Mouse (Mus musculus) thymus, adult 2 months (tissue): ENCODE measurements around the gene Ivd.

Experiments used
- CTCF ChIP-seq: fragments of 200-500 bp; IDR thresholded peaks from 2 replicates; pipeline ENCODE4 v1.5.1; 2012; ENCODE audit warnings: mild to moderate bottlenecking, control low read depth, low read length, moderate library complexity, borderline replicate concordance; ENCODE audit not compliant: control insufficient read depth, poor library complexity, insufficient read depth; ENCODE audit errors: extremely low read depth
- POLR2A ChIP-seq: fragments of 200-500 bp; IDR thresholded peaks from 2 replicates; pipeline ENCODE4 v1.6.1; 2012; ENCODE audit warnings: mild to moderate bottlenecking, low read length, control low read depth, moderate library complexity; ENCODE audit not compliant: control insufficient read depth, poor library complexity, insufficient read depth; ENCODE audit errors: extremely low read depth

DNA sequence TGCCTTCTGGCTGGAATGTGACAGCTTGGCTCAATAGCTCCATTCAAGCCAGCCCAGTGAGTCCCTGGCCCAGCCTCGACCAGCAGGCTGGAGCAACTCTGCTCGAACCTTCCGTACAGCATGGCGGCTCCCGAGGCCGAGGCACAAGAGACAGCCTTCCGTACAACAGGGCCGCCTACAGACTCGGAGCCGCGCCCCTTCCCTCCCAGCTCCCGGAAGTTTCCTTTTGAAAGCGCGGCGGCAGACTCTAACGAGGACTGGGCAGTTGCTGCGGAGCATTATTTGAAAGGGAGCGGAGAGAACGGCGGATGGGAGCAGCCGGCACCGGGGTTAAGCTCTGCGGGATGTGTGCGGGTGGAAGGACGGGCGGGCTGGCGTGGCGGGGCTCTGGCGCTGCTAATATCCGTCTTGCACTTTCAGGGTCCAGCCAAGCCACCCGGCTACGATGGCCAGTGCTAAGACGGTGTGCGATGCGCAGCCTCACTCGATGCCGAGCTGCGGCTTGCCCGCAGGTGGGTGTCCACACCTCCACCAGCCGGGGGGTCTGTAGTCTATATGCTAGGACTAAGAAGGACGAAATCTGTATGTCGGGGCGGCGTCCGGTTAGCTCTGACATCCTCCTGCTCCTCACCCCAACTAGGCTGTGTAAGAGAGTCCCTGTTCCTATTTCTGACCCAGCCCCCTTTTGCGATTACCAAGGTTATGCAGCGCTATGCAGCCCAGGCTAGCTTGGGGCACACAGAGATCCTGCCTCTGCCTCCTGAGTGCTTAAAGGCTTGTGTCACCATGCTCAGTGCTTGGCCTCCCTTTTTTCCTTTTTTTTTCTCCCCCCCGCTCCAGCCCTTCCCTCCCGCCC lies 47.5 kb upstream of the Ivd start, which contains the start of gene Knstrn:
- TF ChIP-seq POLR2A = peak; percentile 59; the same call in 1 of the 2 replicates
- TF ChIP-seq CTCF = 0 out of 2 replicates have a peak, but pooled peaks have one; percentile 40
